Mouse (Mus musculus) heart, embryonic 14.5 days (tissue): Measurements from ENCODE around the gene Sipa1l3. TPM values are rescaled to one million over a fixed set of nuclear protein-coding genes. Genes with fewer than 3 reads are reported as not detected.

Source experiments
- ATAC-seq: fragments of 200-750 bp; cut with Nextera tagmentation; 2 replicates; pipeline ENCODE4 v1.8.0; 2017; ENCODE audit warnings: low read depth, moderate TSS enrichment; ENCODE audit not compliant: insufficient number of reproducible peaks, insufficient read depth, low FRiP score
- H3K27ac ChIP-seq, 2 experiments: fragments of 200-500 bp in 1 of 2; fragments of 300-500 bp in 1 of 2; sonication (generic) in 1 of 2; replicated peaks in 1 of 2; 2 replicates each; pipeline ENCODE4 v1.5.1; 2012 to 2014; ENCODE audit warnings: low read depth in 2 of 2, low read length in 2 of 2, control low read depth in 1 of 2, mild to moderate bottlenecking in 1 of 2, mixed read lengths in 1 of 2; ENCODE audit not compliant: control insufficient read depth in 1 of 2, insufficient read depth in 1 of 2
- H3K27me3 ChIP-seq: fragments of 300-500 bp; sonication (generic); 2 replicates; pipeline ENCODE4 v1.6.1; 2014; ENCODE audit warnings: mild to moderate bottlenecking, low read length, control low read depth; ENCODE audit not compliant: control insufficient read depth, insufficient read depth
- H3K36me3 ChIP-seq: fragments of 300-500 bp; sonication (generic); 2 replicates; pipeline ENCODE4 v1.6.1; 2014; ENCODE audit warnings: mild to moderate bottlenecking, control low read depth, low read length, mixed read lengths; ENCODE audit not compliant: control insufficient read depth, insufficient read depth
- H3K4me1 ChIP-seq, 2 experiments: fragments of 200-500 bp in 1 of 2; fragments of 300-500 bp in 1 of 2; sonication (generic) in 1 of 2; 2 replicates each; pipeline ENCODE4 v1.6.1; 2012 to 2014; ENCODE audit warnings: low read length in 2 of 2, control low read depth in 1 of 2, mixed read lengths in 1 of 2; ENCODE audit not compliant: control insufficient read depth in 2 of 2, insufficient read depth in 2 of 2
- H3K4me2 ChIP-seq: fragments of 300-500 bp; sonication (generic); 2 replicates; pipeline ENCODE4 v1.6.1; 2014; ENCODE audit warnings: mild to moderate bottlenecking, low read length
- H3K4me3 ChIP-seq, 2 experiments: fragments of 200-500 bp in 1 of 2; fragments of 300-500 bp in 1 of 2; sonication (generic) in 1 of 2; 2 replicates each; pipeline ENCODE4 v1.5.1; 2012 to 2014; ENCODE audit warnings: low read length in 2 of 2, mild to moderate bottlenecking in 2 of 2, control low read depth in 1 of 2, low read depth in 1 of 2, moderate library complexity in 1 of 2; ENCODE audit not compliant: control insufficient read depth in 1 of 2, insufficient read depth in 1 of 2
- H3K9ac ChIP-seq: fragments of 300-500 bp; sonication (generic); 2 replicates; pipeline ENCODE4 v1.6.1; 2014; ENCODE audit warnings: mild to moderate bottlenecking, low read length
- H3K9me3 ChIP-seq: fragments of 300-500 bp; sonication (generic); 2 replicates; pipeline ENCODE4 v1.6.1; 2016; ENCODE audit warnings: low read length, control low read depth; ENCODE audit not compliant: control insufficient read depth
- WGBS: fragments of 180-500 bp; shearing (Covaris S2); extraction: QIAGEN DNeasy Blood & Tissue Kit; methylation state at CpG from one replicate; pipeline ENCODE4 v1.1.7; 2014; 5-methylcytosine and 5-hydroxymethylcytosine counted together
- polyA plus RNA-seq: library from polyadenylated mRNA; unstranded; fragments of >200 nt; fragmentation: Nextera tagmentation; extraction: Ambion mirVana; gene quantifications from 2 replicates; pipeline ENCODE4 v1.2.1, GENCODE M21; 2014

Gene Sipa1l3
- polyA plus RNA-seq, 1 experiment from 2014 or later = 3.4 TPM

GRCm38 (mm10) chr7:29433725-29434124, 84.7 kb downstream of the Sipa1l3 start:
- Histone ChIP-seq H3K4me1 (peaks cover 11 to 16% of the 10 kb centered on the region in 2 experiments), H3K4me2 (no peak overlapping the region), H3K9me3 (no peaks in the 10 kb centered on the region), H3K9ac (no peak overlapping the region), H3K27me3 (peaks cover 83% of the 10 kb centered on the region), H3K4me3 (no peak overlapping the region), H3K36me3 (no peaks in the 10 kb centered on the region), H3K27ac (no peak overlapping the region)
- ATAC-seq = no peak
- WGBS = 86% methylated on average over 10 of the region's 10 CpGs

DNA sequence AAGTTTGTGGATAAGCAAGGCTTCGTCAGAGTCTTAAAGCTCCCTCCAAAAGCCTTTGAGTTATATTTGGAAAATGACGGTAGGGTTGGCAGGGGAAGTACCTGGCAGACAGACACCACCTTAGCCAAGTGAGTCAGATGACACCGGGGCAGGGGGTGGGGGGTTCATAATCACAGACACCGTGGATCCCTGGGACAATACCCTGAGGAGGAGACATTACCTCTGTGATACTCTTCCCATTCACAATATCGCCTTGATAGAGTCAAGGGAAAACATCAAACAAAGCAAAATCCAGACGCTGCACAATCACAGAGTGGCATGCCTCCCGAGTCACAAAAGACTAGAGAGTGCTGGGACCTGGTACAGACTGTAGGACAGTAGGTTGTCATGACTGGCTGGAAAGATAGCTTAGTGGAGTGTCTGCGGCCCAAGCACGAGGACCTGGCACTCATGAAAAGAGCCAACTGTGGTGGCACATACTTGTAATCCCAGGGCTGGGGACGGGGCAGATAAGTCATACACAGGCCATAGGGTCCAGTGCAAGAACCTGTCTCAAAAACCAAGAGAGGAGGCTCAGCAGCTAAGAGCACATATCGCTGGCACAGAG, 85.4 kb downstream of the Sipa1l3 start:
- Histone ChIP-seq H3K9me3 (no peaks in the 10 kb centered on the region), H3K4me1 (peaks cover 9 to 10% of the 10 kb centered on the region in 2 experiments; a peak in 3 of 4 replicates), H3K4me3 (no peak overlapping the region), H3K27me3 (peaks cover 83% of the 10 kb centered on the region), H3K27ac (no peak overlapping the region), H3K36me3 (no peaks in the 10 kb centered on the region), H3K9ac (no peak overlapping the region), H3K4me2 (no peak overlapping the region)
- 65% methylated on average over 11 of the region's 11 CpGs for WGBS
- no peak for ATAC-seq

- H3K9me3 ChIP-seq = no peaks in the 10 kb centered on the region
- WGBS = 36% methylated on average over 15 of the region's 15 CpGs
- no peak overlapping the region for H3K4me3 ChIP-seq
- peaks cover 83% of the 10 kb centered on the region for H3K27me3 ChIP-seq
- no peak overlapping the region for H3K27ac ChIP-seq
- ATAC-seq = no peak
- no peaks in the 10 kb centered on the region for H3K36me3 ChIP-seq
- no peak overlapping the region for H3K4me2 ChIP-seq
- H3K4me1 ChIP-seq = peaks cover 9 to 10% of the 10 kb centered on the region in 2 experiments; a peak in 3 of 4 replicates
- no peak overlapping the region for H3K9ac ChIP-seq
Measured at GRCm38 (mm10) chr7:29432180-29432946, 86.1 kb downstream of the Sipa1l3 start.

DNA sequence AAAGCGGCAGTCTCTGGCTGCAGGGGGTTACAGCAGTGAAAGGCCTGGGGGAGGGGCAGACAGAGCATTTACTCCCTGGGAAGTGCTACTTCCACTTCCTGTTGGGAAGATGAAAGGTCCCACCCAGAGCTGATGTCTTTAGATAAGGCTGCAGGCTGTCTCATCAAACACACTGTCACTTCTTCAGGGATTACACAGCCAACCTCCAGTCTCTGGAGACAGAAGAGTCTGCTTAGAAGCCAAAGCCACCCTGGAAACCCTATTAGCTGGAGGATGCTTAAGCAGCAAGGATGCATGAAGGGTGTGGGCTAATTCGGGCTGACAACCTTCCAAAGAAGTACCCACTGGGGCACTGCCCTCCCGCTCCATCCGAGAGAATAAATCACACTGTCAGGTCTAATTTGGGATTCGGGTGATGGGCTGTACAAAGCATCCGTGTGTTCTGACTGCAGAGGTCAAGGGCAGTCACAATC, 87.7 kb downstream of the Sipa1l3 start:
- no peak for ATAC-seq
- peaks cover 6% of the 10 kb centered on the region in 2 experiments; a peak in 3 of 4 replicates for H3K4me1 ChIP-seq

GRCm38 (mm10) chr7:29426056-29426455, 92.4 kb downstream of the Sipa1l3 start:
- Histone ChIP-seq H3K4me1 (peaks cover 2 to 3% of the 10 kb centered on the region in 2 experiments; a peak in 1 of 4 replicates), H3K4me3 (no peak overlapping the region), H3K4me2 (no peak overlapping the region), H3K27me3 (peaks cover 91% of the 10 kb centered on the region), H3K27ac (no peak overlapping the region), H3K36me3 (no peaks in the 10 kb centered on the region), H3K9ac (no peak overlapping the region), H3K9me3 (no peaks in the 10 kb centered on the region)
- ATAC-seq = no peak
- WGBS = 75% methylated on average over 8 of the region's 8 CpGs

More for the DNA sequence above, 87.7 kb downstream of the Sipa1l3 start:
- H3K4me2 ChIP-seq = no peak overlapping the region
- no peaks in the 10 kb centered on the region for H3K9me3 ChIP-seq
- H3K36me3 ChIP-seq = no peaks in the 10 kb centered on the region
- WGBS = 12% methylated on average over 6 of the region's 6 CpGs
- no peak overlapping the region for H3K4me3 ChIP-seq
- H3K9ac ChIP-seq = no peak overlapping the region
- no peak overlapping the region for H3K27ac ChIP-seq
- peaks cover 95% of the 10 kb centered on the region for H3K27me3 ChIP-seq

DNA sequence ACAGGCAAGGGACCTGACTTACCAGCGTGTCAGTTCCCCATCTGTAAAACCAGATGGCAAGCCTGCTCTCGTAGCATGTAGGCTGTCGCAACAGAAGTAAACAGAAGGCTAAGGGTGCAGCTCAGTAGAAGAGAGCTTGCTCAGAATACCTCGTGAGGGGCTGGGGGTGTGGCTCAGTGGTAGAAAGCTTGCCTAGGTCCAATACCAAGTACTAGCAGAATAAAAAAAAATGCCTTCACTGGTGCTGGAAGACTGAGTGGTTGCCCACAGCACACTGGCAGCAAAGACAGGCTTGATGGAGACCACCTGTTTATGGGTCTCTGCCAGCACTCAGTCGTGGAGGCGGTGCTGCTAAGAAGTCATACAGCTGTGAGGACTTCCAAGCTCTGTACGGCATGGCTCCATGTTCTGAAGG, 93.0 kb downstream of the Sipa1l3 start:
- 61% methylated on average over 7 of the region's 7 CpGs for WGBS
- peaks cover 91% of the 10 kb centered on the region for H3K27me3 ChIP-seq

DNA sequence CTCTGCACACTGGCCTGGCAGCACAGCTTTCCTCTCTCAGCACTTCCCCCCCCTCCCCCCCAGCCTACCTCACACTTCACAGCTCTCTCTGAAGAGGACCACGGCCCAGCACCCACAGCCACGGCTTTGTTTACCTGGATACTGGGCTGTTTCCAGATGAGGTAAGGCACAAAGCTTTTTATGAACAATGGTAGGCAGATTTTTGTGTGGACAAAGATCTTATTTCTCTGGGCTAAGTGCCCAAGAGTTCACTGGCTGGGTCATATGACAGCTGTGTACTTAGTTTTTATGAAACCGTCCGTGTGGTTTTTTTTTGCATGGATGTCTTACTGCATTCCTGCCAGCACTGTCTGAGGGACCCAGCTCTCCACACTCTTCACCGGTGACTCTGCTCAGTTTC, 93.8 kb downstream of the Sipa1l3 start:
- H3K9me3 ChIP-seq = no peaks in the 10 kb centered on the region
- 43% methylated on average over 5 of the region's 5 CpGs for WGBS
- H3K27me3 ChIP-seq = peaks cover 92% of the 10 kb centered on the region
- no peak overlapping the region for H3K27ac ChIP-seq
- ATAC-seq = no peak
- H3K9ac ChIP-seq = no peak overlapping the region
- peaks cover 0 to 3% of the 10 kb centered on the region in 2 experiments; a peak in 1 of 4 replicates for H3K4me1 ChIP-seq
- H3K4me2 ChIP-seq = no peak overlapping the region
- H3K36me3 ChIP-seq = no peaks in the 10 kb centered on the region
- no peak overlapping the region for H3K4me3 ChIP-seq

More for the DNA sequence above, 93.0 kb downstream of the Sipa1l3 start:
- no peaks in the 10 kb centered on the region for H3K36me3 ChIP-seq
- H3K27ac ChIP-seq = no peak overlapping the region
- no peak for ATAC-seq
- H3K4me2 ChIP-seq = no peak overlapping the region
- H3K9ac ChIP-seq = no peak overlapping the region
- no peaks in the 10 kb centered on the region for H3K9me3 ChIP-seq
- no peak overlapping the region for H3K4me3 ChIP-seq
- peaks cover 0 to 3% of the 10 kb centered on the region in 2 experiments; a peak in 1 of 4 replicates for H3K4me1 ChIP-seq
